Mouse (Mus musculus): Measurements from ENCODE around the gene Bco2.

Gene Bco2

DNA sequence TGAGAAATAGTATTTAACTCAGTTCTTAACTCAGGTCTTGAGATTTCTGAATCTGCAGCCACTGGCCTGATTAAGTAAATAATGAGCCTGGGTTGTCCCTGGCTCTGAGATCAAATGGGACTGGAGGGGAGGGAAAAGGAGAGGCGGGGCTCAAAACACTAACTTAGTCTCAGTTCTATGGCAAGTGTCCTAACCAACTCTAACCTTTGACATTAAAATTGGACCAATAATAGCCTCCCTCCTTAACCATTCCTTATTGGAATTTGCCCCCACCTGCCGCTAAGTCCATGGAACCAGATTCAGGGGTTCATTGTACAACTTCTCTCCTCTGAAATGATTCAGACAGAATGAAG, at the start of gene Bco2:
Gene Bco2 (minus strand): TSS at position 88 of the 353 bp plus-strand sequence.
- DNase-seq (ENCODE audit: low read depth), result no peak

DNA sequence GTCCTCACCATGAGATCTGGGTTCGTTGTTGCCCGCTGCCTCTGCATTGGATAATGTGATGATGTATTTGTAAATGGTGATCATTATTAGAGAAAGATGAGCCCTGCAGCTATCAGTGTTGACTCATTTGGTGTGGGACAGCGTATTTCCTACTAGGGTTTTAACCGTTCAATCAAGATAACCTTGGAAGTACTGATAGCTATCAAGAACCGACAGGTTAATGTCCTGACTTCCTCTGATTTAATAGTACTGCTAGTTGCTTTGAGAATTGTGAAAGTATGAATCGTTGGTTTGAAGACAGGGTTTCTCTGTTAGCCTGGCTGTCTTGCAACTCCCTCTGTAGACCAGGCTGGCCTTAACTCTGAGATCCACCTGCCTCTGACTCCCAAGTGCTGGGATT, 49.4 kb upstream of the Bco2 start:
- peak; percentile 43 for DNase-seq (ENCODE audit: low read depth)

DNA sequence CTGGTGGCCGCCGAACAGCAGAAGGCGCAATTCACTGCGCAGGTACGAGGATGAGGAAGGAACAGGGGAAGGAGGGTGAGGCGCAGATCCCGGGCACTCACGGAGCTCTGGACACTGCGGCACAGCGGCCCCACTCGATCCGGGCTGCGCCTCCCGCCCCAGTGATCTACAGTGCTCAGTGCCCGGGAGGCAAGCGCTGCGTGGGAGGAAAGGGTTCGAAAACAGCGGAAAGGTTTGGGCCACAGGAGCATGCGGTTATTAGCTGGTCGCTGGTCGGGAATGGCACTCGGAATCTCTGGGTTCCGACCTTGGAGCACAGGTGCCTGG, 49.0 kb upstream of the Bco2 start:
- no peak for DNase-seq (ENCODE audit: low read depth)

DNA sequence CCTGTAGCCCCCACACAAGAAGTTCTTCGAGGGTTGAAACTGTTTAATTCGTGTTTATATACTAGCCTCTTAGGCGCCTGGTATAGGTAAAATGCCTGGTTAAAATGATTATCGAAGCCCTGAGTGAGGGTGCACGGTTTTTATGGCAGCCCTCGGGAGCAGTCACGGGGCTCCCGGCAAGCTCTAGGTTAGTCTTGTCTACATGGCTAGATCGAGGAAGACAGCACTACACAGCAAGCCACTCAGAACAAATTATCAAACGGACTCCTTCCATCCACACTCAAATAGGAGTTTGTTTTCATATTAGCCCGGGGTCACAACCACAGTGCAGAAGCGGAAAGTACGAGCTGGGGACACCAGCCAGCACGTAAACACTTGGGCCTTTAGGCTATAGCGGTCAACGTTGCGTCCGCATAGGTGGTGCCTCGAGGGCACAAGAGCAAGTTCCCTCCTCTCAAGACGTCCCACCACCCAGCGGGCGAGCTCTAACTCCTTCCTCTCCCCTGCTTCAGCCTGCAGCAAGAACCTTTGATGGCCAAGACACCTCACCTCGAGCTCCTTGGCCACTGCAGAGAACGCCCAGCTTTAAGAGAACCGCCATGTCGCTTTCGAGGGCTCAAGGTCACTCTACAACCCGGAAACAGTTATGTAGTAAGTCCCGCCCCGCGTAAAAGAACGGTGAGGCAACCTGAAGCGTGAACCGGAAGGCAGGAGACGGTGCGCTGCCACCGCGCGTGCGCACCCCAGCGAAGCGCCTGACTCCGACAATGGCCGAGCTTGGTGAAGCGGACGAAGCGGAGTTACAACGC, 48.4 kb upstream of the Bco2 start, which contains the start of the genes Sdhd and Timm8b:
Gene Sdhd (minus strand): TSS at position 624 of the 809 bp plus-strand sequence.
Gene Timm8b (plus strand): TSS at position 722 of the 809 bp plus-strand sequence.
- peak; percentile 97 for DNase-seq (ENCODE audit: low read depth)

DNA sequence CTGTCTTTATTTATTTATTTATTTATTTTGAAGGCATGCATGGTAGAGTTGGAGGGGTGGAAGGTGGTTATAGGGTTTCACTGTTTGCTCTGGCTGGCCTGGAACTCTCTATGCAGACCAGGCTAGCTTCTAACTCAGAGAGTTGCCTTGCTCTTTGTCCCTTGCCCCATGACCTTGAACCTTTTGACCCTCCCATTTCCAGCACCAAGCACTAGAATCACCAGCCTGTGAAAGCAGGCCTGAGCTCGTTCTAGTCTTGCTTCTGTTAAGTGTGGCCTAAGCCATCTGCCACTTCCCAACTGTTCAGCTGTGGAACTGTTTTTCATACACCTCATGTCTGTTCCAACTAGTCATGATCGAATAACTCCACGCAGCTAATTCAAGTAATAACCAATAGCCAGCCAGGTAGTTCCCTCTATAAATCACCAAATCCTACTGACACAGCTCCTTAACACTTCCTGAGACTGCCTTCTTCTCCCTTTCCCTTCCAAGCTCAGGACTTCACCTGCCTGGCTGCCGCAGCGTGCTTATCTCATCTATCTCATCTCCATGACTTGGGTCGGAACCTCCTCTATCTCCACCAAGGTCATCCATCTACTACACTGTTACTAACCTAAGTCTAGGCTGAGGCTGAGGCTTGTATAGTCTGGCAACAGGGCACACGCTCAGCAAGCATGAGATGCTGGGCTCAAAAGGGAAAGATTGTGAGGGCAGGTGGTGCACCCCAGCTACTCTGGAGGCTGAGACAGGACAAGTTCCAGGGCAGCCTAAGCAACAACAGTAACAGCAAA, 47.3 kb upstream of the Bco2 start:
- DNase-seq (ENCODE audit: low read depth), result no peak

DNA sequence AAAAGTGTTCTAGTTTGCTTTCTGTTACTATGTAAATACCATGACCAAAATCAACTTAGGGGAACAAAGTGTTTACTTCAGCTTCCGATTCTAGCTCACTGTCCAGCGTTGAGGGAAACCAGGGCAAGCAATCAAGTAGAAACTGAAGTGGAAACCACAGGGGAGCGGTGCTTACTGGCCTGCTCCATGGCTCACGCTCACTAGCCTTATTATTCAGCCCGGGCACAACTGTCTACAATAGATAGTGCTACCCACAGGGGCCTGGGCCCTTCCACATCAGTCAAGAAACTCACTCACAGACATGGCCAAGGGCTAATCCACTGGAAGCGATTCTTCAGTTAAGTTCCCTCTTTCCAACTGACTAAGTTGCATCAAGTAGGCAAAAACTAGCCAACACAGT, 46.6 kb upstream of the Bco2 start:
- no peak for DNase-seq (ENCODE audit: low read depth)

DNA sequence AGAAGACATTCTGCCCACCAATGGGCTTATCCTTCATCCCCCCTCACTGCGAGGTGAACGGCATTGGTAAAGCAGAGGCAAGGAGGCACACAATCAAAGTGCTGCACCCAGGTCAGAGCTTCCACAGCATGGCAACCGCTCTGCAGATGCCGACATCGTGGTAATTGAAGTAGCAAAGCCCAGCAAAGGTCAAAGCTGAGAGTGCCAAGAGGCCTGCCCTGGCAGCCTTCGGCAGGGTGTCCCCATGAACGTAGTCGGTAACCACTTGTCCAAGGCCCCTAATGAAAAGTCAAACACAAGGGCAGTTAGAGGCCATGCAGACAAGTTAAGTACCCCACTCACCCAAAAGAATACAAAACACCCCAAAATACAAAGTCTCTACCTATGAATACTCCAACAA, 42.0 kb upstream of the Bco2 start:
- DNase-seq (ENCODE audit: low read depth), result no peak

DNA sequence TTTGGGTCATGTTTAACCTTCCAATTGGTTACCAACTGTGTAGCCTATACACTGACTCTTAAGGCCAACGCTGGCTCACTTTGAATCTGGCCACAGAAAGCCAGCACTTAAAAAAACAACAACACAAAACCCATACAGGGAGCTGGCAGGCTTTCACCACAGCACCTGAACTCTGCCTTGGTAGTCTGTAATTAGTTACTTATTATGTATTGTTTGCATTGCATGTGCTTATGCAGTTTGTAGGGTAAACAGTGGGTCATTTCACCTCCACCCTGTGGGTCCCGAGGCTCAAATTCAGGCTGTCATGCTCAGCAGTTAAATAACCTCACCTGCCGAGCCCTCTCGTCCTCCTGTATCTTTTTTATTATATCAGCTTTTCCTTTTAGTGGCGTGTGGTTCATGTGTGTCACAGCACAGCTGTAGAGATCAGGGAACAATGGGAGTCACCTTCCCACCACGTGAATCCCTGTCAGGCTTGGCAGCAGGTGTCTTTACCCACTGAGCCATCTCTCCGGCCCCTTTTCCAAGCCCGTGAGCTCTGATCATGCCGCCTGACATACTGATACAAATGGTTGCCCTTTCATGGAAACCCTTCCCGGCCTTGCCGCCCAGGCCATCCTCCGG, 39.9 kb upstream of the Bco2 start:
- DNase-seq (ENCODE audit: low read depth), result no peak

DNA sequence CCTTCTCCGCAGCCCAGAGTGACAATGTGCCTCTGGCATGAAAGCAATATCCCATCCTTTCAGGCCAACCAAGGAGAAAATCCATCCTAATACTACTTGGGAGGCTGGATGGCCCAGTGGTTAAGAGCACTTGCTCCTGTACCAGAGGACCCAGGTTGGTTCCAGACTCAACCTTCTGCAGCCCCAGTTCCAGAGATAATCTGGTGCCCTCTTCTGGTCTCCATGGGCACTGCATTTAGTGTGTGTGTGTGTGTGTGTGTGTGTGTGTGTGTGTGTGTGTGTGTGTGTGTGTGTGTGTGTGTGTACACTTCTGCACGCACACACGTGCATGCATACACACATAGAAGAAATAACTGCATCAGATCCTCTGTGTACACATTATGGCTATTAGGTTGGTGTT, 38.6 kb upstream of the Bco2 start:
- DNase-seq (ENCODE audit: low read depth), result peak; percentile 72

DNA sequence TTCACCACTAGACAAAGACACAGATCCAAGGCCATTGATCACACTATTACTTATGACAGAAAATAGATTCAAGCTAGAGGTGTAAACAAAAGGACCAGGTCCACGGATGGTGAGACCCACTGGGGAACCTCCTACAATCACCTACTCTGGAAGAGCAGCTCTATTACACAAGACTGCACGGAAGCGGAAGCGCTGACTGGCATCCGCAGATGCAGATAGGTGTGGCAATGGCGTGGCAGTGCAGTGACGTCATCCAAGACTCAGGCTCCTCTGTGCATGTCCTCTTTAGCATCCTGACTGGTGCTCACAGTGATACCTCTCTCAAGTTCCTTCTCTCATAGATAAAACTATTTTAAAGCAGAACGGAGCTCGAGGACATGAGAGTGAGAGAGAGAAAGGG, 38.0 kb upstream of the Bco2 start:
- no peak for DNase-seq (ENCODE audit: low read depth)

DNA sequence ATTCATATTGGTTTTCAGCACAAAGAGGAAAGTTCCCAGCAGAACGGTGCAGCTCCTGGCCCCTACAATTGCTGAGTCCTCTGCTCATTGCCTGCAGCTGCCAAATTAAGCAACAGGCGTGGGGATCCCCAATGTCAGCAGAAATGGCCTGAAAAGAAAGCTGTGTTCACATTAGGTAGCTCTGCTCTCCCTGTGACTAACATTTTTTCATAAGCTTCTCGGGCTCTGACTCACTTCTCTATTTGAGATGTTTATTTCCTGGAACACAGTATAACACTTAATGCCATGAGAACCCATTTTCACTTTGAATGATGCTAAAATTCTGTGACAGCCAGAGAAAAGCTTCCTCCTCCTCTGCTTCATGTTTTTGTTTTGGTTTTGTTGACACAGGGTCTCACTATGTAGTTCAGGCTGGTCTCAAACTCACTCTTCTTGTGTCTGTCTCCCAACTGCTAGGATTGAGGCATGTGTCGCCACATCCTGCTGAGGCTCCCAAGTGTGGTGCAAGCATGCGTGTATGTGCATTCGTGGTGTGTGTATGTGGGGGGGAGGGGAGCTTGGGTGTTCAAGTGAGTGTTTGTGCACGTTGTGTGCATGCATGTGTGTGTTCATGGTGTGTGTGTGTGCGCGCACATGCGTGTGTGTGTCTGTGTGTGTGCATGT, 36.0 kb upstream of the Bco2 start:
- peak; percentile 81 for DNase-seq (ENCODE audit: low read depth)

DNA sequence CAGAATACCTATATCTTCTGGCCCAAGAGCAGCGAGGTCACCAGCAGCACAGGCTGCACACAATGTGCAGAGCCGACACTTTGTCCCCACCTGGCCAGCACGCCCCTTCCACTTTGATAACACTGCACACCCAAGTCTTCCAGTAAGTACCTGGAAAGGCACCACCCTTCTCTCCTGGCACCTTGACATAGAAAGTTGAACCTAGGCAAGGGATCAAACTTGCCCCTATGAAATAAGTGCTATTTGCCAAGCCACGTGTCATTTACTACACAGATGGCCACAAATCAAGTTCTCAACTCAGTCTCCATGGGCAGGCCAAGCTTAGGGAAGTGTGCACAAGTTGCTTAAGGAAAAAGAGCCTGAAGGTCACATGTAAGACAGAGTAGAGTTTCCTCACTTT, 32.0 kb upstream of the Bco2 start:
- DNase-seq (ENCODE audit: low read depth), result no peak

DNA sequence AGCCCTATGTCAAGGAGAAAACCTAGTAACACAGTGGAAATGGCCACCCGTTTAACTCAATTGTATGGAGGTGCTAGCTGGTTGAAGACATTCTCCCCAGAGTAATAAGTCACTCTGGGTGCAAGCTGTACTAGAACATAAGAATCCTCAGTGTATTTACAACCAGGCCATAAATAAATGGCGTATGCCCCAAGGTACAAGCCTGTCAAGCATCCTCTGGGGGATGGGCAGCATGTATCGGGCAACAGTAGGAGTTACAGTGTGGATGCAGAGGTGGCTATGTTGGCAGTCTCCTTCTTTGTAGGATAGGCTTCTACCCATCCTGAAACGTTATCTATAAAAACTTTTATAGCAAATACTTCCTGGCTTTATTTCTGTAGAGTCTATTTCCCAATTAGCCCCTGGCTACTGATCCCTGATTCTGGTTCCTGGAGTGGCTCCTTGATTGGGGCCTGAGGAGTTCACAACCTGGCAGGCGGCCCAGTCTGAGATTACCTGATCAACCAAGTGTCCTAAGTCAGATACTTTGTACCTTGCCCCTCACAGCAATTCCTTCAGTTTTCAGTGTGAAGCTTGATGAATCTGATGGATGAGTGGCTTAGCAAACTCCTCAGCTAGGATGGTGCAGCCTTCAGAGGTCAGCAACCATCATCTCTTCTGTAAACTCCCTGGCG, 30.3 kb upstream of the Bco2 start:
- DNase-seq (ENCODE audit: low read depth), result no peak

DNA sequence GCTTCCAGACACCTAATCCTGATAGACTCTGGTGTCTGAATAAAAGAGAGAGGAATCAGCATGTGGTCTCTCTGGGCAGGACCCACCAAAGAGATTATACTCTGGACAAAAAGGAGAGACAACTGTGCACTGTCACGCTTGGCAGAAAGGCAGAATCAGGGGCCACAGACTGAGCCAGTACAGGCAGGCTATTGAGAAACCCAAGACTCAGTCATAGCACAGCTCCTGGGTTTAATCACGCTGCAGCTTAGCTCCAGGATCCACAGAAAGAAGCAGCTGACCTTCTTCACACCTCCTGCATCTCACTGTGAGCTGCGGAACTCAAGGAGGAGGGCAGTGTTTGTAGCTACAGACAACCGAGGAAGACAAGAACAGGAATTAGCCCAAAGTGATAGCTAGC, 25.4 kb upstream of the Bco2 start:
- no peak for DNase-seq (ENCODE audit: low read depth)

DNA sequence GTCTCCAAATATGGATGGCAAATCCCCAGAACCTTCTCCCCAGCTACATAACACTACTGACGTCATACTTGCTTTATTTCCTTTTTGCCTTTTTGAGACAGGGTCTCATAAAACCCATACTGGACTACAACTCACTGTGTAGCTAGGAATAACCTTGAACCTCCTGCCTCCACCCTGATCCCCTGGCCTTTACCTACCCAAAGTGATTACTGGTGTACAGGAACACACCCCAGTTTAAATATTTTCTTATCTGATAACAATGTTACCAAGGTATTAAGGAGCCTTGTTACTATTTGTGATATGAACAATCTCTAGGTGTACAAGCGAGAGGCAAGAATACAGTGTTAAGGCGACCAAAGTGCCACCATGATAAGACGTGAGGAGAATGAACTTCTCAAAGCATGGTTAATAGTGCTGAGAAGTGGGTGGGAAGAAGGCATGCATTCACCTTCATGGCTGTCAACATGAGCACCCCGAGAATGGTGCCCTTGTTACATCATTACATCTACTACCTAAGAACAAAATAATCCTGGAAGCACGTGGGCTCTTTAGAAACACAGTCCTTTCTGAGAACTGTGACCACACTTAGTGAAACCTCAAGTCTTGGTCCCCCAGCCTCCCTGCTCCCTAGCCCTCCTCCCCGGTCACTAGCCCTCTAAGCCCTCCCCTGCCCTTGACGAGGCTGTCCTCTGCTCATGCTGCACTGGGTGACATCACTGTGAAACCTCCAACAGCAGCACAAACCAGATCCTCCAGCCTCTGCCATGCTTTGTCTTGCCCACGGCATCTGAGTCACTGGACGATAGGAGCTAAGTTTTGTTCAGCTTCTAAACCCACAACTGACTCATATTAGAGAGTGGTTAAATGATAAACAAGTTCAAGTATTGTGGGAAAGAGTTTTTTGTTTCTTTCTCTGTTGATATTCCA, 14.9 kb upstream of the Bco2 start:
- peak; percentile 73 for DNase-seq (ENCODE audit: low read depth)

DNA sequence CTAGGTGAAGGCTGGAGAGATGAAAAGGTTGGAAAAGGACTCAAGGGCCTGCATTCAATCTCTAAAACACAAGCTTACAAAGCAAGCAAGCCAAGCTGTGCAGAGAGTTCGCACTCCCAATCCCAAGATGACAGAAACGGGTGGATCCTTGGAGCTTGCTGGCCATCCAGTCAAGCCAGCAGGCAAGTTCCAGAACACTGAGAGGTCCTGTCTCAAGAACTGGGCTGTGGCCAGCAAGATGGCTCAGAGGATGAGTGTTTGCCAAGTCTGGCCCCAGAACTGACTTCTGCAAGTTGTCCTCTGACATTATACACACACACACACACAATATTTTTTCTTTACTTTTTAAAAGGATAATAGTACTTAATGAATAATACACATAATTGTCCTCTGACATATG, 12.9 kb upstream of the Bco2 start:
- no peak for DNase-seq (ENCODE audit: low read depth)

DNA sequence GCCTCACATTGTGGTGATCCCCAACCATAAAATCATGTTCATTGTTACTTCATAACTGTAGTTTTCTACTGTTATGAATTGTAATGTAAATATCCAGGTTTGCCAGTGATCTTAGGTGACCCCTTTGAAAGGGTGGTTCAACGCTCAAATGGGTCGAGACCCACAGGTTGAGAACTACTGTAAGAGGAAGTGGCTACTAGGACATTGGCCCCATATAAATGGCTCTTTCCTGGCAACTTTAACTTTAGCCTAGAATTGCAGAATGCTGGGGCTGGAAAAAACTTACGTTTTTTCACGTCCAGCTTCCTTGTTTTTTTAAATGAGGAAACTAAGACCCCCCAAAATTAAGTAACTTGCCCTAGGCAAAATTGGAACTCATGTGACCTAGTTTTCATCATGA, 12.4 kb upstream of the Bco2 start:
- DNase-seq (ENCODE audit: low read depth), result no peak

DNA sequence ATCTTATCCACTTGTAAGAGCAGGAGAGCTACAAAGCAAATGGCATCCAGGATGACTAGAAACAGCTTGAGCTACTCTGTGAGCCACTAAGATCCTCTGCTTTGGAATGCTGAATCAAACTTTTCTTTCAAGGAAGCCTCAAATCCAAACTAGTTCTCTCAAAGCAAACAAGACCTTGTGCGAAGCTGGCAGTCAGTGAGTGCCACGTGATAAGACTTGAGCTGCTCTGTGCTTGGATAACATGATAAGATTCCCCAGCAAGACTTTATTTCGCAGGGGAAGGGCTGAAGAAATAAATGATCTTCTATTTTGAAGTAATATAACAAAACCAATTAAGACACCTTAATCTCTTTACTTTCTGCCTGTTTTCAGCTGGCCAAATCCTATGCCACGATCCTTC, 11.0 kb upstream of the Bco2 start:
- no peak for DNase-seq (ENCODE audit: low read depth)

DNA sequence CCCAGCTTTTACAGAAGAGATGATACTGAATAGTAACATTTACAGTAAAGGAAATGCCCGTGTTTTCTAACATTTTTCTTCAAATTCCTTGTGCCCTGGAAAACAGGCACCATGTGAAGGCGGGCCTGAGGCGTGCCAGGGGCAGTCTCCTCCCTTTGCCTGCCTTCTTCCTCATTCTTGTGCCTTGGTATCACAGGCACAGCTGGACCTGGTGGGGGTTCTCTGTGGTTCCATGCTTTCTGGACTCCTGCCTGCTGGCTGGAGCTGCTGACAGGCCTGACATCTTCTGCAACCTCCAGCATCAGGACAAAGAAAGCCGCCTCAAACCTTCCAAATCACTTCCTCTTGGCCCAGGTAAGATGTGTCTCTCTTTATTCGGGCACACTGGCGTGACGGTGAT, 10.2 kb upstream of the Bco2 start:
- DNase-seq (ENCODE audit: low read depth), result no peak

DNA sequence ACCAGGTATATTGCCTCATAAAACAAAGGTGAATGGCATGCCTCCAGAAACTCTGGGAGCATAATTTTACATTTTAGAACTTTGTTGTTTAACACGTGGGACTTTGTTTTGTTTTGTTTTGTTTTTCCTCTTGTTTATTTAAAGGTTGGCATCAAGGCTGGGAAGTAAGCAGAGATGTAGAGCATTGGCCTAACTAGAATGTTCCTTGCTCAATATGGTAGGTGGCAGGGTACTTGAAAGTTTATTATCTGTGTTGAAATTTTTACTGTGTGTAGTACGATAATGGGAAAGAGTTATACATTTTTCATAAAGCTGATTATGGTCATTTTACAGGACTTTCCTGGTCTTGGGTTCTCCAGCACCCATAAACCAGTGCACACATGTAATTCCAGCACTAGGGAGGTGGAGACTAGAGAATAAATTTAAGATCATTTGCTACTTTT, 7.0 kb upstream of the Bco2 start:
- no peak for DNase-seq (ENCODE audit: low read depth)

Data from 416B (cell line).